Mouse (Mus musculus): ENCODE data around the gene Abcc2. TPM values are rescaled to one million over a fixed set of nuclear protein-coding genes. Genes with fewer than 3 reads are reported as not detected.

The Abcc2 gene
- polyA plus RNA-seq, 1 experiment from 2014 or later, result 0.03 TPM

- no peak overlapping the region for H3K4me2 ChIP-seq (ENCODE audit: low read depth, low read length)
- ATAC-seq (replicated peaks; ENCODE audit: insufficient number of reproducible peaks, low FRiP score, low TSS enrichment, low read depth), result no peak
- H3K4me3 ChIP-seq (ENCODE audit: low read depth, low read length), result no peak overlapping the region
- no peaks in the 10 kb centered on the region for H3K27me3 ChIP-seq (ENCODE audit: control insufficient read depth, insufficient read depth, low read length)
- no peak for DNase-seq (ENCODE audit: low spot score)
- H3K27ac ChIP-seq (replicated peaks; ENCODE audit: low read depth, low read length), result no peak overlapping the region
- peaks cover 11% of the 10 kb centered on the region for H3K36me3 ChIP-seq (replicated peaks; ENCODE audit: control insufficient read depth, insufficient read depth, low read depth, low read length)
- no peaks in the 10 kb centered on the region for H3K4me1 ChIP-seq (ENCODE audit: control insufficient read depth, insufficient read depth, low read length)
- no peaks in the 10 kb centered on the region for H3K9me3 ChIP-seq (replicated peaks; ENCODE audit: control insufficient read depth, low read length)
- WGBS, result 91% methylated on average over 15 of the region's 15 CpGs
- no peak overlapping the region for H3K9ac ChIP-seq (replicated peaks; ENCODE audit: low read length)
Observed at GRCm38 (mm10) chr19:43847056-43847455, 65.1 kb downstream of the Abcc2 start.

- DNase-seq (ENCODE audit: low spot score) (no peak), ATAC-seq (replicated peaks; ENCODE audit: insufficient number of reproducible peaks, low FRiP score, low TSS enrichment, low read depth) (no peak)
- Histone ChIP-seq H3K27ac (replicated peaks; ENCODE audit: low read depth, low read length) (no peak overlapping the region), H3K36me3 (replicated peaks; ENCODE audit: control insufficient read depth, insufficient read depth, low read depth, low read length) (peaks cover 13% of the 10 kb centered on the region), H3K4me3 (ENCODE audit: low read depth, low read length) (no peak overlapping the region), H3K4me2 (ENCODE audit: low read depth, low read length) (no peak overlapping the region), H3K4me1 (ENCODE audit: control insufficient read depth, insufficient read depth, low read length) (no peaks in the 10 kb centered on the region), H3K9ac (replicated peaks; ENCODE audit: low read length) (no peak overlapping the region), H3K27me3 (ENCODE audit: control insufficient read depth, insufficient read depth, low read length) (no peaks in the 10 kb centered on the region), H3K9me3 (replicated peaks; ENCODE audit: control insufficient read depth, low read length) (no peaks in the 10 kb centered on the region)
- 94% methylated on average over 15 of the region's 15 CpGs for WGBS
Observed at GRCm38 (mm10) chr19:43847966-43848365, 66.0 kb downstream of the Abcc2 start.

GRCm38 (mm10) chr19:43850026-43850425, 68.0 kb downstream of the Abcc2 start:
- no peak for ATAC-seq (replicated peaks; ENCODE audit: insufficient number of reproducible peaks, low FRiP score, low TSS enrichment, low read depth)
- DNase-seq (ENCODE audit: low spot score), result no peak
- Histone ChIP-seq H3K9me3 (replicated peaks; ENCODE audit: control insufficient read depth, low read length) (no peaks in the 10 kb centered on the region), H3K36me3 (replicated peaks; ENCODE audit: control insufficient read depth, insufficient read depth, low read depth, low read length) (peaks cover 21% of the 10 kb centered on the region), H3K4me2 (ENCODE audit: low read depth, low read length) (no peak overlapping the region), H3K4me1 (ENCODE audit: control insufficient read depth, insufficient read depth, low read length) (no peaks in the 10 kb centered on the region), H3K27me3 (ENCODE audit: control insufficient read depth, insufficient read depth, low read length) (no peaks in the 10 kb centered on the region), H3K27ac (replicated peaks; ENCODE audit: low read depth, low read length) (no peak overlapping the region), H3K4me3 (ENCODE audit: low read depth, low read length) (no peak overlapping the region), H3K9ac (replicated peaks; ENCODE audit: low read length) (no peak overlapping the region)
- 87% methylated on average over 11 of the region's 11 CpGs for WGBS

DNA sequence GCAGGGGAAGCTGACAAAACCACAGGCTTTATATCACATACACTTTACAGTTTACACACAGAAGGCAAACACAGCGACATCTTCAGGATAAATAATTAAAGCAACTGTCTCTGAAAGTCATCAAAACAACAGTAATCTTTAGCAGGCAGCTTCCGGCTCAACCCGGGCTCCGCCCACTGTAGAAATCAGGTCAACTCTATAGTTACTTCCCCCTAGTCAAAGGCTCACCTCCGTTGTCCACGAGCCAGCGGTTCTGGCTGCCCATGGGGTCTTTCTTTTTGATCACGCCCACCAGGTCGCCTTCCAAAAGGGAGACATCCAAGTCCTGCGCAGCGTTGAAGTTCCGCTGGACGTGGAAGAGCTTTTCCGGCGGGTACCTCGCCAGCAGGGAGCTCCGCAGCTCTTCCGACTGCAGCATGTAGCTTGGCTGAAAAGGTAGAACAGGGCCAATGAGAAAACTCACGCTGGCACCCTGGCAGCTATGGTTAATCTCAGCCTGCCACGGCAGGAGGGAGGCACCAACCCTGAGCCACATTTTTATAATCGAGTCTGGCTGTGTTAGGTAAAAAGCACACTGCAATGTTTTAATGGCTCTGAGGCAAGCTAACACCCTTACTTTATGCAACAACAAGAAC, 70.1 kb downstream of the Abcc2 start:
- ATAC-seq (replicated peaks; ENCODE audit: insufficient number of reproducible peaks, low FRiP score, low TSS enrichment, low read depth), result no peak
- H3K36me3 ChIP-seq (replicated peaks; ENCODE audit: control insufficient read depth, insufficient read depth, low read depth, low read length), result peaks cover 25% of the 10 kb centered on the region

DNA sequence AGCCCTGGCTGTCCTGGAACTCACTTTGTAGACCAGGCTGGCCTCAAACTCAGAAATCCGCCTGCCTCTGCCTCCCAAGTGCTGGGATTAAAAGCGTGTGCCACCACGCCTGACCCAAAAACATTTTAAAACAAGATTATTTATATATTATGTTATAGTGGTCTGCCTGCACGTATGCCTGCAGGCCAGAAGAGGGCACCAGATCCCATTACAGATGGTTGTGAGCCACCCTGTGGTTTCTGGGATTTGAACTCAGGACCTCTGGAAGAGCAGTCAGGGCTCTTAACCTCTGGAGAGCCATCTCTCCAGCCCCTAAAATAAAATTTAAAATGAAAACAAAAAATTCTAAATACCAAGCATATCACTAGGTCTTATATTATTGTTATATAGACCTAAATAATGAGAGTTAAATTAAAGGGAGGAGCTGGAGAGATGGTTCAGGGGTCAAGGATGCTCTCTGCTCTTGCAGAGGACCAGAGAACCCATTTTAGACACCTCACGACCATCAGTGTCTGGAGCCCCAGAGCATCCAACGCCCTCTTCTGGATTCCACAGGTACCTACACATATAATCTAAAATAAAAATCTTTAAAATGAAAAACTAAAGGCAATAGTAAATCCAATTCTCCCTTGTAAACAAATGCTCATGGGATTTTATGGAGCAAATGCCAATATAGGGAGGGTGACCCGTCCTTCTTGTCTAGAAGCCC, 71.0 kb downstream of the Abcc2 start:
- ATAC-seq (replicated peaks; ENCODE audit: insufficient number of reproducible peaks, low FRiP score, low TSS enrichment, low read depth), result no peak
- Histone ChIP-seq H3K9ac (replicated peaks; ENCODE audit: low read length) (no peak overlapping the region), H3K27me3 (ENCODE audit: control insufficient read depth, insufficient read depth, low read length) (no peaks in the 10 kb centered on the region), H3K4me3 (ENCODE audit: low read depth, low read length) (no peak overlapping the region), H3K27ac (replicated peaks; ENCODE audit: low read depth, low read length) (no peak overlapping the region), H3K4me1 (ENCODE audit: control insufficient read depth, insufficient read depth, low read length) (no peaks in the 10 kb centered on the region), H3K9me3 (replicated peaks; ENCODE audit: control insufficient read depth, low read length) (no peaks in the 10 kb centered on the region), H3K36me3 (replicated peaks; ENCODE audit: control insufficient read depth, insufficient read depth, low read depth, low read length) (peaks cover 25% of the 10 kb centered on the region), H3K4me2 (ENCODE audit: low read depth, low read length) (no peak overlapping the region)
- DNase-seq (ENCODE audit: low spot score), result no peak
- 83% methylated on average over 7 of the region's 7 CpGs for WGBS

More for the DNA sequence above, 70.1 kb downstream of the Abcc2 start:
- H3K9me3 ChIP-seq (replicated peaks; ENCODE audit: control insufficient read depth, low read length), result no peaks in the 10 kb centered on the region
- no peak for DNase-seq (ENCODE audit: low spot score)
- no peak overlapping the region for H3K27ac ChIP-seq (replicated peaks; ENCODE audit: low read depth, low read length)
- 84% methylated on average over 21 of the region's 21 CpGs for WGBS
- H3K4me1 ChIP-seq (ENCODE audit: control insufficient read depth, insufficient read depth, low read length), result no peaks in the 10 kb centered on the region
- H3K27me3 ChIP-seq (ENCODE audit: control insufficient read depth, insufficient read depth, low read length), result no peaks in the 10 kb centered on the region
- H3K9ac ChIP-seq (replicated peaks; ENCODE audit: low read length), result no peak overlapping the region
- no peak overlapping the region for H3K4me3 ChIP-seq (ENCODE audit: low read depth, low read length)
- no peak overlapping the region for H3K4me2 ChIP-seq (ENCODE audit: low read depth, low read length)

GRCm38 (mm10) chr19:43857347-43857746, 75.4 kb downstream of the Abcc2 start:
- H3K27me3 ChIP-seq (ENCODE audit: control insufficient read depth, insufficient read depth, low read length), result no peaks in the 10 kb centered on the region
- H3K4me3 ChIP-seq (ENCODE audit: low read depth, low read length), result no peak overlapping the region
- no peak for DNase-seq (ENCODE audit: low spot score)
- WGBS, result 82% methylated on average over 6 of the region's 6 CpGs
- no peak for ATAC-seq (replicated peaks; ENCODE audit: insufficient number of reproducible peaks, low FRiP score, low TSS enrichment, low read depth)
- H3K4me2 ChIP-seq (ENCODE audit: low read depth, low read length), result no peak overlapping the region
- no peaks in the 10 kb centered on the region for H3K9me3 ChIP-seq (replicated peaks; ENCODE audit: control insufficient read depth, low read length)
- H3K27ac ChIP-seq (replicated peaks; ENCODE audit: low read depth, low read length), result no peak overlapping the region
- no peak overlapping the region for H3K9ac ChIP-seq (replicated peaks; ENCODE audit: low read length)
- peaks cover 20% of the 10 kb centered on the region for H3K36me3 ChIP-seq (replicated peaks; ENCODE audit: control insufficient read depth, insufficient read depth, low read depth, low read length)
- H3K4me1 ChIP-seq (ENCODE audit: control insufficient read depth, insufficient read depth, low read length), result no peaks in the 10 kb centered on the region

DNA sequence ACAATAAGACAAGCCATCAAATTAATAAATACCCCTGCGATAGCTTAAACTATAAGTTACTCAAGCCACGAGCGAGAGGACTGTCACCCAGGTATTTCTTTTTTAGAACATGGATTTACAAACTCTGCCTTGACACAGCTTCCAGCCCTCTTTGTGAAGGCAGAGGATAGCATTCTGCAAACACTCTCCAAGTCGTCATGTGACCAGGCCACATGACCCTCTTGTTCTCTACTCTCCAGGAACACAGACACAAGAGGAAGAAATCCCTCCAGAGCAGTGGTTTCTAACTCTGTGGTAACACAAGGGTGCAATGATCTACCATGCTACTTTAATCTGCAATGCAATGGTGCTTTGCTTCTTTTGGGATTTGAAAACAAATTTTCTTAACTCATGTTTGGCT, 88.4 kb downstream of the Abcc2 start:
- DNase-seq (ENCODE audit: low spot score) (no peak), ATAC-seq (replicated peaks; ENCODE audit: insufficient number of reproducible peaks, low FRiP score, low TSS enrichment, low read depth) (no peak)
- no peak overlapping the region for H3K4me3 ChIP-seq (ENCODE audit: low read depth, low read length)
- WGBS, result 89% methylated on average over 4 of the region's 4 CpGs
- H3K36me3 ChIP-seq (replicated peaks; ENCODE audit: control insufficient read depth, insufficient read depth, low read depth, low read length), result peaks cover 11% of the 10 kb centered on the region
- no peaks in the 10 kb centered on the region for H3K9me3 ChIP-seq (replicated peaks; ENCODE audit: control insufficient read depth, low read length)
- H3K27me3 ChIP-seq (ENCODE audit: control insufficient read depth, insufficient read depth, low read length), result no peaks in the 10 kb centered on the region
- no peak overlapping the region for H3K9ac ChIP-seq (replicated peaks; ENCODE audit: low read length)
- H3K4me2 ChIP-seq (ENCODE audit: low read depth, low read length), result no peak overlapping the region
- no peak overlapping the region for H3K27ac ChIP-seq (replicated peaks; ENCODE audit: low read depth, low read length)
- H3K4me1 ChIP-seq (ENCODE audit: control insufficient read depth, insufficient read depth, low read length), result no peaks in the 10 kb centered on the region

GRCm38 (mm10) chr19:43874351-43874750, 92.4 kb downstream of the Abcc2 start:
- no peak overlapping the region for H3K9ac ChIP-seq (replicated peaks; ENCODE audit: low read length)
- H3K27me3 ChIP-seq (ENCODE audit: control insufficient read depth, insufficient read depth, low read length), result no peaks in the 10 kb centered on the region
- H3K27ac ChIP-seq (replicated peaks; ENCODE audit: low read depth, low read length), result no peak overlapping the region
- DNase-seq (ENCODE audit: low spot score) (no peak), ATAC-seq (replicated peaks; ENCODE audit: insufficient number of reproducible peaks, low FRiP score, low TSS enrichment, low read depth) (no peak; the same call in 1 of the 2 replicates)
- H3K36me3 ChIP-seq (replicated peaks; ENCODE audit: control insufficient read depth, insufficient read depth, low read depth, low read length), result peaks cover 6% of the 10 kb centered on the region
- WGBS, result 95% methylated on average over 11 of the region's 11 CpGs
- no peak overlapping the region for H3K4me2 ChIP-seq (ENCODE audit: low read depth, low read length)
- H3K9me3 ChIP-seq (replicated peaks; ENCODE audit: control insufficient read depth, low read length), result no peaks in the 10 kb centered on the region
- H3K4me3 ChIP-seq (ENCODE audit: low read depth, low read length), result no peak overlapping the region
- no peaks in the 10 kb centered on the region for H3K4me1 ChIP-seq (ENCODE audit: control insufficient read depth, insufficient read depth, low read length)

All from embryonic facial prominence, embryonic 11.5 days (tissue).